Mouse (Mus musculus): ENCODE data around the gene Hist2h2ac.
"Not testable (repeated sequence)": the region's sequence is repeated elsewhere in the genome, so short reads cannot be mapped to it uniquely, and the experiment has no call there.

Gene Hist2h2ac

GRCm38 (mm10) chr3:96180727-96181477 is 39.8 kb downstream of the Hist2h2ac start, which contains the start of gene Sv2a:
Gene Sv2a, plus strand, starts transcription at chr3:96181151.
- DNase-seq (ENCODE audit: low spot score), result no peak

- DNase-seq (ENCODE audit: low spot score), result no peak
Observed at GRCm38 (mm10) chr3:96179531-96179930, 41.1 kb downstream of the Hist2h2ac start.

- DNase-seq (ENCODE audit: low spot score), result no peak
Observed at GRCm38 (mm10) chr3:96178902-96179301, 41.8 kb downstream of the Hist2h2ac start.

- DNase-seq (ENCODE audit: low spot score), result no peak
Observed at GRCm38 (mm10) chr3:96178427-96178826, 42.3 kb downstream of the Hist2h2ac start.

- no peak for DNase-seq (ENCODE audit: low spot score)
Observed at GRCm38 (mm10) chr3:96175251-96175650, 45.4 kb downstream of the Hist2h2ac start.

- DNase-seq (ENCODE audit: low spot score), result not testable (repeated sequence)
Observed at GRCm38 (mm10) chr3:96174042-96174441, 46.6 kb downstream of the Hist2h2ac start.

GRCm38 (mm10) chr3:96173185-96173584 is 47.5 kb downstream of the Hist2h2ac start:
- no peak for DNase-seq (ENCODE audit: low spot score)

GRCm38 (mm10) chr3:96172197-96173178 is 48.2 kb downstream of the Hist2h2ac start, which contains the start of gene Sf3b4:
Gene Sf3b4, plus strand, starts transcription at chr3:96172332.
- peak; percentile 68 for DNase-seq (ENCODE audit: low spot score)

- DNase-seq (ENCODE audit: low spot score), result no peak
Observed at GRCm38 (mm10) chr3:96171583-96172196, 49.0 kb downstream of the Hist2h2ac start.

GRCm38 (mm10) chr3:96170976-96171545 is 49.6 kb downstream of the Hist2h2ac start:
- DNase-seq (ENCODE audit: low spot score), result no peak

All from ovary, postnatal 10 days (tissue).